In the genomic region with DNA sequence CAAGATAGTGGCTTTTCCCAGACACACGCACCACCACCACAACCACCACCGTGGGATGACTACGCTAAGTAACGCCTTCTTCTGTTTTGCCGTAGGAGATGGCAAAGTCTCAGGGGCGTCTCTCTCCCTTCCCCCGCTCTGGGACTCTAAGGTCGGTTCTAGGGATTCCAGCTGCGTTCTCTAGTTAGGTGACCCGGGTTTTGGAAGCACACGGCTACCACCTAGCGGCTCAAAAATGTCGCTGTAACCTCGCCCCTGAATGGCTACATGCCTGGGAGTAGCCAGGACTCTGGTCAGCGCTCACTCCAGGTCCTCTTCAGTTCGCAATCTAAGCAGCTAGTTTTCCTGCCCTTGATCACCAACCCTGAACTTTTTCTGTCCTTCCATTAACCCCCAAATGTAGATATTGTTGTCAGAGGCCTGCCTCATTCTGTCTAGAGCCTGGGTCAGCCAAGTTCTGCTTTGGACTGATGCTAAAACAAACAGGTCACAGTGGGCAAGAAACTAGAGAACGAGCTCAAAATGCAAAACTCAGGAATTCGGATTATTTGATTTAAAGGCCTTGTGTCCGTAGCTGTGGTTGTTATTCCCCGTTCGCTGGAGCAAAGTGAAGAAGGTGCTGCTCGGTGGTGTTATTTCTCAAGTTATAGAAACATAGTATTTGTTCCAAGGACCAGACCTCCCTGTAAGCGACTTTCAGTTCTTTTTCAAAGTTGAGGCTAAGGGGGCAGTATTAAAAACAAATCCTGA, we compare ENCODE assay signal across 8 mouse cellular contexts. TPM values are rescaled to one million over a fixed set of nuclear protein-coding genes. Genes with fewer than 3 reads are reported as not detected.
DNase-seq lines count a peak whose midpoint lies in the region; ATAC-seq lines count a peak whose summit lies in the region.

No protein-coding gene starts in this region.

- peaks cover 34% of the 10 kb centered on the region for H3K27me3 ChIP-seq in hindbrain, embryonic 12.5 days

- peak overlapping the region; percentile 71 for H3K4me3 ChIP-seq in hindbrain, embryonic 12.5 days

- ATAC-seq in hindbrain, embryonic 12.5 days (ENCODE audit: low FRiP score): peak; percentile 73

- DNase-seq in WW6 (ENCODE audit: low read depth, low spot score): peak; percentile 90
- DNase-seq in cerebellum, adult 9-11 months: peak; percentile 69
- DNase-seq in frontal cortex, postnatal 14 days (ENCODE audit: low spot score in 2 of 2): peak; percentile 58 to 66
- peak; percentile 67 to 74 for DNase-seq in layer of hippocampus, postnatal 14 days (ENCODE audit: low spot score in 2 of 2)
- DNase-seq in lung, postnatal 10 days: peak; percentile 87
- DNase-seq in retina, embryonic 14.5 days (ENCODE audit: low spot score): peak; percentile 93
- DNase-seq in urinary bladder, adult 2 months (ENCODE audit: low spot score): peak; percentile 51

- H3K27ac ChIP-seq in hindbrain, embryonic 12.5 days: peak overlapping the region; percentile 85

- peaks cover 29% of the 10 kb centered on the region for H3K36me3 ChIP-seq in hindbrain, embryonic 12.5 days

- H3K9ac ChIP-seq in hindbrain, embryonic 12.5 days: peak overlapping the region; percentile 78

- H3K4me2 ChIP-seq in hindbrain, embryonic 12.5 days (replicated peaks): peak overlapping the region; percentile 86

- H3K4me1 ChIP-seq in hindbrain, embryonic 12.5 days: peaks cover 33% of the 10 kb centered on the region

- no peaks in the 10 kb centered on the region for H3K9me3 ChIP-seq in hindbrain, embryonic 12.5 days (replicated peaks)

- WGBS in hindbrain, embryonic 12.5 days: 7% methylated on average over 23 of the region's 23 CpGs

RNA-seq across cellular contexts. Expression of gene Fgf18, which starts 1.3 kb away (rescaled TPM):
- 9.8 and 10.7 TPM in 2 replicates for polyA plus RNA-seq in hindbrain, embryonic 12.5 days (2016; fragmentation: Nextera tagmentation; extraction: Ambion mirVana)
- 1 to 10 TPM; 5.6 to 6.2 TPM for total RNA-seq in layer of hippocampus, postnatal 14 days (2021)
- 0.88 and 1.2 TPM in 2 replicates for polyA plus RNA-seq in urinary bladder, adult 2 months (2012; rRNA removed)

RNA-seq across cellular contexts. Expression of gene Npm1, which starts 14.5 kb away (rescaled TPM):
- polyA plus RNA-seq in hindbrain, embryonic 12.5 days (2016; fragmentation: Nextera tagmentation; extraction: Ambion mirVana): 615 and 624 TPM in 2 replicates
- total RNA-seq in layer of hippocampus, postnatal 14 days (2021): 100 to 1,000 TPM; 176 to 188 TPM
- 295 and 406 TPM in 2 replicates for polyA plus RNA-seq in urinary bladder, adult 2 months (2012; rRNA removed)

RNA-seq across cellular contexts. Expression of gene Tlx3, which starts 54.9 kb away (rescaled TPM):
- polyA plus RNA-seq in hindbrain, embryonic 12.5 days (2016; fragmentation: Nextera tagmentation; extraction: Ambion mirVana): 29.8 and 33.8 TPM in 2 replicates
- not detected for total RNA-seq in layer of hippocampus, postnatal 14 days (2021)
- polyA plus RNA-seq in urinary bladder, adult 2 months (2012; rRNA removed): not detected in 2 replicates

Comparison
In these comparisons a context has a peak if more than half of its experiments do, and no peak if none do; other contexts are left out.
1. Peak in every context shown above with its lines: DNase-seq, ATAC-seq, H3K4me3 ChIP-seq and H3K27ac ChIP-seq.
2. RNA of gene Tlx3, which starts 54.9 kb away (polyA plus RNA-seq): 29.8 to 33.8 TPM in hindbrain, embryonic 12.5 days; not detected in urinary bladder, adult 2 months; every median in the first group is over 10 times any median in the second.